Mouse (Mus musculus) G1E (cell line): Measurements from ENCODE around the gene Prkca.

Experiments used
- CTCF ChIP-seq: IDR thresholded peaks from 2 replicates; pipeline ENCODE4 v1.5.1; 2012; ENCODE audit warnings: low read depth, low read length, inconsistent platforms, mixed read lengths
- GATA1 ChIP-seq: IDR thresholded peaks from 2 replicates; pipeline ENCODE4 v1.6.1; 2012; ENCODE audit warnings: borderline replicate concordance, low read length, inconsistent platforms, mixed read lengths

GRCm38 (mm10) chr11:108114091-108114490, 229.6 kb downstream of the Prkca start:
- no peak for TF ChIP-seq GATA1
- no peak for TF ChIP-seq CTCF
